Comparison of ENCODE assay signal across 12 mouse cellular contexts in the genomic region with DNA sequence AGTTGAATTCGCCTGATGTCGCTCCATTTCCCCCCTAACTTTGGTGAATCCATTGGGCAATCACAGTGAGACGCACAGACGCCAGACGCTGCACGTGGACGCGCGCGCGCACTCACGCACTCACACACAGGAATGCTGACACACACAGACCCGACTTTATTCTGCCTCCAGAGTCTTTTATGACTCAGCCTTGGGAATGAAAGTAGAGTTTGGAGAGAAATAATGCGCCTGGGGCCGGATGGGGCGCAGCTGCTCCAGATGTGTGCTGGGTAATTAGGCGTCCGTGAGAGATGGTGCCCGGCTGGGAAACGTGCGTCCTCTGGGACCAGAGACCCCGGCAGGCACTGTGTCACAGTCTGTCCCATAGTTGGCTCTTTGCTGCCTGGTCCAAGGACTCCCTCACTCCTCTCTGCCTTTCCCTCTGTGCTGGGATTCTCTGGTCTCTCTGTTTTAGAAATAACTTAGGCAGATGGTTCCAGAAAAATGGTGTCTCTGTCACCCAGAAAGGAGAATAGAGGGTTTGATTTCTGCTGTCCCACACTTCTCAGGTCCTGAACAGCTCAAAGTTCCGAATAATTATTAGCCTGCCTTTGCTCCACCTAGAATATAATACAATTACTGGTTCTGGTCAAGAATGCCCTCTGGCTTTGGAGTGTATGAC. TPM values are rescaled to one million over a fixed set of nuclear protein-coding genes. Genes with fewer than 3 reads are reported as not detected.
A peak's percentile ranks its signal among the peaks of the same experiment; 100 is the strongest.
DNase-seq lines count a peak whose midpoint lies in the region; ATAC-seq and TF ChIP-seq lines count a peak whose summit lies in the region.
"Had no signal": no experiment of that assay in that cellular context is flagged by ENCODE, and none has a peak within 500 bp of the region (broad histone marks: within the 10 kb centered on the region; RNA-seq: fewer than 3 reads in every experiment).

No protein-coding gene starts in this region.

- peaks cover 100% of the 10 kb centered on the region for H3K27me3 ChIP-seq in hindbrain, embryonic 10.5 days (ENCODE audit: insufficient read depth, poor library complexity, severe bottlenecking)
- peaks cover 96% of the 10 kb centered on the region for H3K27me3 ChIP-seq in hindbrain, postnatal 0 days (ENCODE audit: insufficient read depth, low read length)
- no peaks in the 10 kb centered on the region for H3K27me3 ChIP-seq in kidney, postnatal 0 days (ENCODE audit: insufficient read depth, low read length)
- peaks cover 58% of the 10 kb centered on the region for H3K27me3 ChIP-seq in neural tube, embryonic 12.5 days (replicated peaks)

- H3K9ac ChIP-seq in hindbrain, postnatal 0 days (replicated peaks; ENCODE audit: low read length) = no peak overlapping the region
- H3K9ac ChIP-seq in kidney, postnatal 0 days (ENCODE audit: low read depth, low read length) = no peak overlapping the region
- H3K9ac ChIP-seq in neural tube, embryonic 12.5 days = 0 out of 2 replicates have a peak overlapping the region, but pooled peaks have one; percentile 17
- H3K9ac ChIP-seq: hindbrain, embryonic 15.5 days; liver, embryonic 15.5 days had no signal

- H3K4me1 ChIP-seq in hindbrain, embryonic 10.5 days (replicated peaks) = 0 out of 2 replicates have a peak, but pooled peaks cover 4% of the 10 kb centered on the region
- H3K4me1 ChIP-seq in hindbrain, postnatal 0 days (ENCODE audit: insufficient read depth, low read length) = no peaks in the 10 kb centered on the region
- peaks cover 40% of the 10 kb centered on the region for H3K4me1 ChIP-seq in kidney, postnatal 0 days (replicated peaks; ENCODE audit: insufficient read depth, low read length)
- peaks cover 93% of the 10 kb centered on the region for H3K4me1 ChIP-seq in neural tube, embryonic 12.5 days
- H3K4me1 ChIP-seq: forebrain, embryonic 10.5 days; hindbrain, embryonic 15.5 days; liver, embryonic 15.5 days had no signal

- 1% methylated on average over 23 of the region's 23 CpGs for WGBS in hindbrain, embryonic 10.5 days
- under 1% methylated on average over 23 of the region's 23 CpGs for WGBS in hindbrain, postnatal 0 days
- 10% methylated on average over 23 of the region's 23 CpGs for WGBS in kidney, postnatal 0 days
- WGBS in neural tube, embryonic 12.5 days = 2% methylated on average over 23 of the region's 23 CpGs

- no peak for ATAC-seq in hindbrain, postnatal 0 days
- ATAC-seq in kidney, postnatal 0 days (replicated peaks; ENCODE audit: low FRiP score, low read depth) = no peak
- ATAC-seq in neural tube, embryonic 12.5 days (ENCODE audit: low FRiP score, low read depth) = no peak

- DNase-seq in hindbrain, embryonic 10.5 days (ENCODE audit: low spot score) = peak; percentile 25
- DNase-seq in hindbrain, postnatal 0 days (ENCODE audit: low spot score) = no peak
- DNase-seq in embryo, embryonic 10.5 days (ENCODE audit: low spot score) = peak; percentile 62
- peak; percentile 76 for DNase-seq in kidney, postnatal 0 days (ENCODE audit: low spot score)
- DNase-seq in left cerebral cortex, postnatal 25 days (ENCODE audit: low spot score in 2 of 2) = no peak
- DNase-seq in right cerebral cortex, postnatal 14 days = no peak
- DNase-seq in gastrocnemius, postnatal 36 days = no peak
- DNase-seq: thymus, postnatal 25 days had no signal

- H3K27ac ChIP-seq in hindbrain, embryonic 10.5 days = no peak overlapping the region
- H3K27ac ChIP-seq in hindbrain, postnatal 0 days = no peak overlapping the region
- H3K27ac ChIP-seq in kidney, postnatal 0 days = peak overlapping the region; percentile 51; the same call in 1 of the 2 replicates
- H3K27ac ChIP-seq in neural tube, embryonic 12.5 days = no peak overlapping the region
- H3K27ac ChIP-seq: forebrain, embryonic 10.5 days; hindbrain, embryonic 15.5 days; liver, embryonic 15.5 days had no signal

- H3K4me2 ChIP-seq in hindbrain, postnatal 0 days (ENCODE audit: low read depth, low read length) = no peak overlapping the region
- peak overlapping the region; percentile 23 for H3K4me2 ChIP-seq in kidney, postnatal 0 days (ENCODE audit: low read length)
- peak overlapping the region; percentile 51 for H3K4me2 ChIP-seq in neural tube, embryonic 12.5 days (replicated peaks)
- H3K4me2 ChIP-seq: hindbrain, embryonic 15.5 days; liver, embryonic 15.5 days had no signal

- intact Hi-C loops in left cerebral cortex, postnatal 25 days (cut with DNase I) = loop anchor here (10.0 kb wide), 1 partner anchor 1116 kb away; the partner anchor contains the start of gene Dlx4
- intact Hi-C loops in gastrocnemius, postnatal 36 days (cut with DNase I) = no loop called here

- H3K36me3 ChIP-seq in hindbrain, embryonic 10.5 days = no peaks in the 10 kb centered on the region
- H3K36me3 ChIP-seq in hindbrain, postnatal 0 days (ENCODE audit: insufficient read depth, low read length) = no peaks in the 10 kb centered on the region
- H3K36me3 ChIP-seq in kidney, postnatal 0 days (ENCODE audit: insufficient read depth, low read length) = peaks cover 12% of the 10 kb centered on the region; the same call in 1 of the 2 replicates
- no peaks in the 10 kb centered on the region for H3K36me3 ChIP-seq in neural tube, embryonic 12.5 days
- H3K36me3 ChIP-seq: forebrain, embryonic 10.5 days; hindbrain, embryonic 15.5 days; liver, embryonic 15.5 days had no signal

- H3K4me3 ChIP-seq in hindbrain, embryonic 10.5 days = no peak overlapping the region
- no peak overlapping the region for H3K4me3 ChIP-seq in hindbrain, postnatal 0 days (ENCODE audit: low read length)
- no peak overlapping the region for H3K4me3 ChIP-seq in kidney, postnatal 0 days (replicated peaks; ENCODE audit: low read depth, low read length)
- no peak overlapping the region for H3K4me3 ChIP-seq in neural tube, embryonic 12.5 days
- H3K4me3 ChIP-seq: forebrain, embryonic 10.5 days; hindbrain, embryonic 15.5 days; liver, embryonic 15.5 days had no signal

- TF ChIP-seq CTCF in hindbrain, postnatal 0 days (IDR thresholded peaks at IDR 0.05; ENCODE audit: low read depth) = no peak
- no peak for TF ChIP-seq CTCF in kidney, postnatal 0 days (IDR thresholded peaks at IDR 0.05; ENCODE audit: low read depth)

- H3K9me3 ChIP-seq in hindbrain, embryonic 10.5 days = no peaks in the 10 kb centered on the region
- 0 out of 2 replicates have a peak, but pooled peaks cover 4% of the 10 kb centered on the region for H3K9me3 ChIP-seq in hindbrain, postnatal 0 days (ENCODE audit: low read length)
- no peaks in the 10 kb centered on the region for H3K9me3 ChIP-seq in kidney, postnatal 0 days (replicated peaks; ENCODE audit: low read length)
- H3K9me3 ChIP-seq in neural tube, embryonic 12.5 days = no peaks in the 10 kb centered on the region
- H3K9me3 ChIP-seq: forebrain, embryonic 10.5 days; hindbrain, embryonic 15.5 days; liver, embryonic 15.5 days had no signal

RNA-seq across cellular contexts. Expression of gene Hoxb9, which starts 10.8 kb away (rescaled TPM):
- not detected in 2 replicates for polyA plus RNA-seq in hindbrain, embryonic 10.5 days (2016; fragmentation: Nextera tagmentation; extraction: Ambion mirVana)
- 0.40 TPM in 1 of 2 replicates, not detected in the other for total RNA-seq in hindbrain, postnatal 0 days (2014; rRNA removed)
- polyA plus RNA-seq in hindbrain, postnatal 0 days (2015; fragmentation: Nextera tagmentation; extraction: Ambion mirVana) = 0.13 TPM in 1 of 2 replicates, not detected in the other
- polyA plus RNA-seq in kidney, postnatal 0 days (2015; fragmentation: Nextera tagmentation; extraction: Ambion mirVana) = 22.6 and 23.1 TPM in 2 replicates
- 76.1 and 90.5 TPM in 2 replicates for polyA plus RNA-seq in neural tube, embryonic 12.5 days (2016; fragmentation: Nextera tagmentation; extraction: Ambion mirVana)
- not detected for total RNA-seq in left cerebral cortex, postnatal 25 days (2021)
- under 1 TPM in 1 of 2 experiments, not detected in 1; 0.10 TPM for total RNA-seq in gastrocnemius, postnatal 36 days (2021)
- polyA plus RNA-seq: forebrain, embryonic 10.5 days; liver, embryonic 15.5 days had no signal

RNA-seq across cellular contexts. Expression of gene Hoxb8, which starts 21.3 kb away (rescaled TPM):
- 0.08 TPM in 1 of 2 replicates, not detected in the other for polyA plus RNA-seq in hindbrain, embryonic 10.5 days (2016; fragmentation: Nextera tagmentation; extraction: Ambion mirVana)
- 28.0 and 66.5 TPM in 2 replicates for total RNA-seq in hindbrain, postnatal 0 days (2014; rRNA removed)
- 4.6 and 6.2 TPM in 2 replicates for polyA plus RNA-seq in hindbrain, postnatal 0 days (2015; fragmentation: Nextera tagmentation; extraction: Ambion mirVana)
- 8.7 and 12.2 TPM in 2 replicates for polyA plus RNA-seq in kidney, postnatal 0 days (2015; fragmentation: Nextera tagmentation; extraction: Ambion mirVana)
- 35.7 and 53.3 TPM in 2 replicates for polyA plus RNA-seq in neural tube, embryonic 12.5 days (2016; fragmentation: Nextera tagmentation; extraction: Ambion mirVana)
- total RNA-seq in left cerebral cortex, postnatal 25 days (2021) = not detected
- total RNA-seq in gastrocnemius, postnatal 36 days (2021) = under 1 TPM; 0.15 TPM
- polyA plus RNA-seq: forebrain, embryonic 10.5 days; liver, embryonic 15.5 days had no signal

RNA-seq across cellular contexts. Expression of gene Hoxb7, which starts 26.0 kb away (rescaled TPM):
- not detected in 2 replicates for polyA plus RNA-seq in hindbrain, embryonic 10.5 days (2016; fragmentation: Nextera tagmentation; extraction: Ambion mirVana)
- 11.0 and 21.7 TPM in 2 replicates for total RNA-seq in hindbrain, postnatal 0 days (2014; rRNA removed)
- 10.1 and 16.8 TPM in 2 replicates for polyA plus RNA-seq in hindbrain, postnatal 0 days (2015; fragmentation: Nextera tagmentation; extraction: Ambion mirVana)
- polyA plus RNA-seq in kidney, postnatal 0 days (2015; fragmentation: Nextera tagmentation; extraction: Ambion mirVana) = 56.1 and 58.9 TPM in 2 replicates
- polyA plus RNA-seq in neural tube, embryonic 12.5 days (2016; fragmentation: Nextera tagmentation; extraction: Ambion mirVana) = 97.1 and 101 TPM in 2 replicates
- not detected for total RNA-seq in left cerebral cortex, postnatal 25 days (2021)
- total RNA-seq in gastrocnemius, postnatal 36 days (2021) = under 1 TPM; 0.39 to 0.41 TPM
- polyA plus RNA-seq: forebrain, embryonic 10.5 days had no signal

RNA-seq across cellular contexts. Expression of gene Hoxb6, which starts 31.8 kb away (rescaled TPM):
- 0.31 TPM in 1 of 2 replicates, not detected in the other for polyA plus RNA-seq in hindbrain, embryonic 10.5 days (2016; fragmentation: Nextera tagmentation; extraction: Ambion mirVana)
- 23.2 and 30.2 TPM in 2 replicates for total RNA-seq in hindbrain, postnatal 0 days (2014; rRNA removed)
- polyA plus RNA-seq in hindbrain, postnatal 0 days (2015; fragmentation: Nextera tagmentation; extraction: Ambion mirVana) = 29.0 and 36.3 TPM in 2 replicates
- 45.0 and 47.8 TPM in 2 replicates for polyA plus RNA-seq in kidney, postnatal 0 days (2015; fragmentation: Nextera tagmentation; extraction: Ambion mirVana)
- 145 and 151 TPM in 2 replicates for polyA plus RNA-seq in neural tube, embryonic 12.5 days (2016; fragmentation: Nextera tagmentation; extraction: Ambion mirVana)
- not detected for total RNA-seq in left cerebral cortex, postnatal 25 days (2021)
- under 1 TPM; 0.38 to 0.54 TPM for total RNA-seq in gastrocnemius, postnatal 36 days (2021)
- polyA plus RNA-seq: forebrain, embryonic 10.5 days had no signal

RNA-seq across cellular contexts. Expression of gene Hoxb5, which starts 42.7 kb away (rescaled TPM):
- polyA plus RNA-seq in hindbrain, embryonic 10.5 days (2016; fragmentation: Nextera tagmentation; extraction: Ambion mirVana) = 0.14 and 6.3 TPM in 2 replicates
- 16.5 and 24.3 TPM in 2 replicates for total RNA-seq in hindbrain, postnatal 0 days (2014; rRNA removed)
- polyA plus RNA-seq in hindbrain, postnatal 0 days (2015; fragmentation: Nextera tagmentation; extraction: Ambion mirVana) = 109 and 113 TPM in 2 replicates
- polyA plus RNA-seq in kidney, postnatal 0 days (2015; fragmentation: Nextera tagmentation; extraction: Ambion mirVana) = 10.2 and 12.9 TPM in 2 replicates
- polyA plus RNA-seq in neural tube, embryonic 12.5 days (2016; fragmentation: Nextera tagmentation; extraction: Ambion mirVana) = 79.2 and 94.7 TPM in 2 replicates
- not detected for total RNA-seq in left cerebral cortex, postnatal 25 days (2021)
- under 1 TPM; 0.52 to 0.61 TPM for total RNA-seq in gastrocnemius, postnatal 36 days (2021)
- polyA plus RNA-seq: forebrain, embryonic 10.5 days had no signal

Comparison
In these comparisons a context has a peak if more than half of its experiments do, and no peak if none do; other contexts are left out.
1. DNase-seq: peak in hindbrain, embryonic 10.5 days (single experiment), embryo, embryonic 10.5 days (single experiment) and kidney, postnatal 0 days (single experiment); none in hindbrain, postnatal 0 days (single experiment), left cerebral cortex, postnatal 25 days (0 of 2), right cerebral cortex, postnatal 14 days (single experiment) and gastrocnemius, postnatal 36 days (0 of 2).
2. RNA of gene Hoxb7, which starts 26.0 kb away (polyA plus RNA-seq): 97.1 to 101 TPM in neural tube, embryonic 12.5 days, 56.1 to 58.9 TPM in kidney, postnatal 0 days and 10.1 to 16.8 TPM in hindbrain, postnatal 0 days; not detected in hindbrain, embryonic 10.5 days; every median in the first group is over 10 times any median in the second.
3. RNA of gene Hoxb9, which starts 10.8 kb away (polyA plus RNA-seq): 76.1 to 90.5 TPM in neural tube, embryonic 12.5 days and 22.6 to 23.1 TPM in kidney, postnatal 0 days; 0.13 TPM in hindbrain, postnatal 0 days and not detected in hindbrain, embryonic 10.5 days; every median in the first group is over 10 times any median in the second.